26 mouse cellular contexts compared by ENCODE assay signal in genomic region chr10:42890365-42890764, GRCm38 (mm10). TPM values are rescaled to one million over a fixed set of nuclear protein-coding genes. Genes with fewer than 3 reads are reported as not detected.
DNase-seq lines count a peak whose midpoint lies in the region; ATAC-seq and TF ChIP-seq lines count a peak whose summit lies in the region.
"Had no signal": no experiment of that assay in that cellular context is flagged by ENCODE, and none has a peak within 500 bp of the region (broad histone marks: within the 10 kb centered on the region; RNA-seq: fewer than 3 reads in every experiment).

No protein-coding gene starts in this region.

- no peaks in the 10 kb centered on the region for H3K9me3 ChIP-seq in heart, embryonic 11.5 days (replicated peaks; ENCODE audit: control insufficient read depth, low read length)
- H3K9me3 ChIP-seq: embryonic facial prominence, embryonic 13.5 days; forebrain, embryonic 13.5 days; G1E; limb, embryonic 10.5 days; midbrain, embryonic 10.5 days had no signal

- no peak overlapping the region for H3K9ac ChIP-seq in heart, embryonic 11.5 days (ENCODE audit: low read depth, low read length)
- H3K9ac ChIP-seq: embryonic facial prominence, embryonic 13.5 days; forebrain, embryonic 13.5 days had no signal

- peaks cover 10% of the 10 kb centered on the region for H3K4me1 ChIP-seq in heart, embryonic 11.5 days (ENCODE audit: control insufficient read depth, insufficient read depth, low read length)

- H3K27ac ChIP-seq in heart, embryonic 11.5 days (ENCODE audit: low read depth, low read length), result no peak overlapping the region
- peak overlapping the region; percentile 77 for H3K27ac ChIP-seq in gastrocnemius, adult 2 months
- H3K27ac ChIP-seq: embryonic facial prominence, embryonic 13.5 days; forebrain, embryonic 13.5 days; hindbrain, postnatal 0 days; kidney, postnatal 0 days; layer of hippocampus, adult 2 months; limb, embryonic 10.5 days; macrophage; midbrain, embryonic 10.5 days had no signal

- H3K27me3 ChIP-seq in heart, embryonic 11.5 days (ENCODE audit: control insufficient read depth, insufficient read depth, low read length), result no peaks in the 10 kb centered on the region
- H3K27me3 ChIP-seq: CH12.LX; embryonic facial prominence, embryonic 13.5 days; forebrain, embryonic 13.5 days had no signal

- no peak for ATAC-seq in heart, embryonic 11.5 days (replicated peaks; ENCODE audit: insufficient number of reproducible peaks, low FRiP score, low TSS enrichment)
- ATAC-seq in inflammation-experienced regulatory T-cells, adult 6 months, result no peak
- ATAC-seq: forebrain, embryonic 13.5 days; hindbrain, postnatal 0 days; intestine, postnatal 0 days; lung, postnatal 0 days had no signal

- intact Hi-C loops in gastrocnemius, adult 2 months (cut with DNase I), result loop anchor here (5.0 kb wide), 1 partner anchor 48 kb away; no protein-coding TSS in a partner anchor

- DNase-seq in heart, adult 18-20 months, result peak; percentile 49
- peak; percentile 6 to 11 for DNase-seq in kidney, postnatal 36 days
- no peak for DNase-seq in kidney, adult 18-20 months
- peak; percentile 88 for DNase-seq in gastrocnemius, adult 2 months
- peak; percentile 22 for DNase-seq in mesoderm, embryonic 11.5 days (ENCODE audit: low read depth, low spot score)
- DNase-seq in cerebellum, postnatal 14 days, result no peak
- DNase-seq: adrenal gland, postnatal 25 days; B cell, adult 2 months; cerebellum, adult 8-10 months; liver; thymus, postnatal 14 days had no signal

- H3K4me3 ChIP-seq in heart, embryonic 11.5 days (ENCODE audit: low read depth, low read length), result no peak overlapping the region
- no peak overlapping the region for H3K4me3 ChIP-seq in gastrocnemius, adult 2 months
- H3K4me3 ChIP-seq: embryonic facial prominence, embryonic 13.5 days; erythroblast, embryonic 14.5 days; forebrain, embryonic 13.5 days; layer of hippocampus, adult 2 months; limb, embryonic 10.5 days; midbrain, embryonic 10.5 days had no signal

- 68% methylated on average over 4 of the region's 4 CpGs for WGBS in heart, embryonic 11.5 days (ENCODE audit: insufficient replicate concordance)

- no peak overlapping the region for H3K4me2 ChIP-seq in heart, embryonic 11.5 days
- H3K4me2 ChIP-seq: embryonic facial prominence, embryonic 13.5 days; forebrain, embryonic 13.5 days had no signal

- H3K36me3 ChIP-seq in heart, embryonic 11.5 days (ENCODE audit: control insufficient read depth, insufficient read depth, low read length), result no peaks in the 10 kb centered on the region
- H3K36me3 ChIP-seq: embryonic facial prominence, embryonic 13.5 days; G1E; limb, embryonic 10.5 days; midbrain, embryonic 10.5 days had no signal

- TF ChIP-seq CTCF in gastrocnemius, adult 2 months (IDR thresholded peaks at IDR 0.05), result no peak

RNA-seq across cellular contexts. Expression of gene Scml4, which starts 30.2 kb away (rescaled TPM):
- 1 to 10 TPM in 1 of 2 experiments, under 1 TPM in 1; 0.84 to 3.0 TPM for total RNA-seq in heart, adult 18-20 months (2021)
- polyA plus RNA-seq in heart, embryonic 11.5 days (2014; fragmentation: Nextera tagmentation; extraction: Ambion mirVana), result 0.92 and 1.7 TPM in 2 replicates
- under 1 TPM; 0.46 to 0.59 TPM for total RNA-seq in gastrocnemius, adult 2 months (2021)
- polyA plus RNA-seq in inflammation-experienced regulatory T-cells, adult 6 months (2017; shearing (Covaris generic)), result 10 to 100 TPM; 14.0 to 48.5 (median 47.5) TPM
- total RNA-seq: G1E had no signal
- polyA plus RNA-seq: erythroblast, embryonic 14.5 days; G1E; macrophage had no signal

Comparison
In these comparisons a context has a peak if more than half of its experiments do, and no peak if none do; other contexts are left out.
1. DNase-seq: peak in heart, adult 18-20 months (2 of 2), kidney, postnatal 36 days (2 of 2), gastrocnemius, adult 2 months (single experiment) and mesoderm, embryonic 11.5 days (single experiment); none in kidney, adult 18-20 months (single experiment) and cerebellum, postnatal 14 days (0 of 2).